Mouse (Mus musculus): ENCODE data around the gene Gse1. TPM values are rescaled to one million over a fixed set of nuclear protein-coding genes. Genes with fewer than 3 reads are reported as not detected.
A peak's percentile ranks its signal among the peaks of the same experiment; 100 is the strongest.

Gse1 gene
- polyA plus RNA-seq, 1 experiment from 2014 or later, result 17.8 TPM

DNA sequence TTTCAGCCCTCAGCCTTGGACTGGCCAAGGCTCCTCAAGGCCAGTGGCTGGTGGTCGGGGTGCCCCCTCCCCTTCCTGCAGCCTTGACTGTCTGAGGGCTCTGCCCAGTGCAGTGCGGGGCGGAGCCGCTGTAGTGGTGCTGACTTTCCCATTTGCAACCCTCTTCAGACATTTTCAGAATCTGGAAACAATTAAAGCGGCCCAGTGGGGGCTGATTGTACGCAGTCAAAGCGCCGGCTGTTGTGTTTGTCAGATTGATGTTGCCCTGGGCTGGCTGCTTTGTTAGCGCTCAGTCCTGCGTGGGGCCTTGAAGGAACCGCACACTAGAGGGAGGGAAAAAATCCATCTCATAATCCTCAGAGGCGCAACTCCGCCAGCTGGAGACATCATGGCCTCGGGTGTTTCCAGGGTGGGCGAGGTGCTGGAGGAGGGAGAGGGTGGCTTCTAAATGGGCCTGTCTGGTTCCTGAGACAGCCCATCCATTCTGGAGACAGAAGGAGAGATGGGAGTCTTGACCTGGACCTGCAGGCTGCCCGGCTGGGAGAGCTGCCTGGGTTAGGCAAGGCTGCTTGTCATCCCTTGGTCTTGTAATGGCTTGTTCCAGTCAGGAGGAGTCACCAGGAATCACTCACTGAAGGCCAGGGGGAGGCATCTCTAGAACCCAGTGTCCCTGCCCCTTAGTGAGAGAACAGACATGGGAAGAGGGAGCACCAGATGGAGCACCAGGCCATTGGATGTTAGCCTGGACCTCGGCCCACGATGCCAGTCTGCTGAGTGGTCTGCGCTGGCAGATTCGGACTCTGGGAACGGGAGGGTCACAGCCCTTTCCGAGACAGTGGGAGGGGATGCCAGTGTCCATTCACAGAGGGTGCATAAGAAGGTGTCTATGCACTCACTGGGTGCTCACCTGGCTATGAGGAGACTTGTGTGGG, 70.6 kb downstream of the Gse1 start:
- Histone ChIP-seq H3K9me3 (ENCODE audit: control insufficient read depth, low read length) (no peaks in the 10 kb centered on the region), H3K27ac (ENCODE audit: low read depth, low read length) (peak overlapping the region; percentile 95), H3K27me3 (ENCODE audit: control insufficient read depth, insufficient read depth, low read length) (0 out of 2 replicates have a peak, but pooled peaks cover under 1% of the 10 kb centered on the region), H3K9ac (ENCODE audit: low read depth, low read length) (0 out of 2 replicates have a peak overlapping the region, but pooled peaks have one; percentile 0), H3K36me3 (ENCODE audit: control insufficient read depth, insufficient read depth, low read length) (no peaks in the 10 kb centered on the region), H3K4me2 (replicated peaks; ENCODE audit: low read depth, low read length) (no peak overlapping the region; the same call in 1 of the 2 replicates), H3K4me3 (ENCODE audit: low read depth, low read length) (no peak overlapping the region), H3K4me1 (replicated peaks; ENCODE audit: control insufficient read depth, insufficient read depth, low read length) (peaks cover 53% of the 10 kb centered on the region)
- ATAC-seq (ENCODE audit: low FRiP score) (peak; percentile 55), DNase-seq (ENCODE audit: low spot score) (peak; percentile 76)
- WGBS, result 26% methylated on average over 22 of the region's 22 CpGs

- 1% methylated on average over 13 of the region's 13 CpGs for WGBS
- H3K27me3 ChIP-seq (ENCODE audit: control insufficient read depth, insufficient read depth, low read length), result 0 out of 2 replicates have a peak, but pooled peaks cover 2% of the 10 kb centered on the region
- H3K4me1 ChIP-seq (replicated peaks; ENCODE audit: control insufficient read depth, insufficient read depth, low read length), result peaks cover 48% of the 10 kb centered on the region
- ATAC-seq (ENCODE audit: low FRiP score), result no peak
- H3K9ac ChIP-seq (ENCODE audit: low read depth, low read length), result 0 out of 2 replicates have a peak overlapping the region, but pooled peaks have one; percentile 11
- no peak overlapping the region for H3K4me3 ChIP-seq (ENCODE audit: low read depth, low read length)
- no peak overlapping the region; the same call in 1 of the 2 replicates for H3K4me2 ChIP-seq (replicated peaks; ENCODE audit: low read depth, low read length)
- H3K27ac ChIP-seq (ENCODE audit: low read depth, low read length), result peak overlapping the region; percentile 56
- H3K9me3 ChIP-seq (ENCODE audit: control insufficient read depth, low read length), result no peaks in the 10 kb centered on the region
- no peaks in the 10 kb centered on the region for H3K36me3 ChIP-seq (ENCODE audit: control insufficient read depth, insufficient read depth, low read length)
- DNase-seq (ENCODE audit: low spot score), result peak; percentile 84
These were observed 72.4 kb downstream of the Gse1 start for GRCm38 (mm10) chr8:120300601-120301141.

- Histone ChIP-seq H3K27ac (ENCODE audit: low read depth, low read length) (peak overlapping the region; percentile 72), H3K4me2 (replicated peaks; ENCODE audit: low read depth, low read length) (no peak overlapping the region), H3K9ac (ENCODE audit: low read depth, low read length) (0 out of 2 replicates have a peak overlapping the region, but pooled peaks have one; percentile 11), H3K36me3 (ENCODE audit: control insufficient read depth, insufficient read depth, low read length) (no peaks in the 10 kb centered on the region), H3K4me1 (replicated peaks; ENCODE audit: control insufficient read depth, insufficient read depth, low read length) (peaks cover 39% of the 10 kb centered on the region), H3K27me3 (ENCODE audit: control insufficient read depth, insufficient read depth, low read length) (0 out of 2 replicates have a peak, but pooled peaks cover 2% of the 10 kb centered on the region), H3K9me3 (ENCODE audit: control insufficient read depth, low read length) (no peaks in the 10 kb centered on the region), H3K4me3 (ENCODE audit: low read depth, low read length) (no peak overlapping the region)
- 65% methylated on average over 11 of the region's 11 CpGs for WGBS
- no peak for DNase-seq (ENCODE audit: low spot score)
- no peak for ATAC-seq (ENCODE audit: low FRiP score)
These were observed 74.9 kb downstream of the Gse1 start for GRCm38 (mm10) chr8:120302941-120303675.

DNA sequence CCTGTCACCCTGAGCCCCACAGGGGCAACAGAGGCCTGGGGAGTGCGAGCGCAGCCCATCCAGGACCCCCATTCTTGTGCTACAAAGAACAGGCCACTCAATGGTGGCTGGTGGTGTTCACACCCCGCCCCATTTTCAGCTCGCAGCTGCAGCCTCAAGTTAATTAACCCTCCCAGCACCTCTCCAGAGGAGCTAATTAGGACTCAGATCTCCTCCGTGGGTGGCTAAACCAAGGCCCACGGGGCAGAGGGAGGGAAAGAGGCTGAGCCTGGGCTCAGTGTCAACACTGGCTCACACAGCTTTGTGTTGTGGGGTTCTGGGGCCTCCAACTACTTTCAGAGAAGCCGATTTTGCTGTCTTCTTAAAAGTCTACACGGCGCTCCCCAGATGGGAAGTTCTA, 75.8 kb downstream of the Gse1 start:
- DNase-seq (ENCODE audit: low spot score), result peak; percentile 49
- ATAC-seq (ENCODE audit: low FRiP score), result no peak
- 18% methylated on average over 9 of the region's 9 CpGs for WGBS
- H3K27ac ChIP-seq (ENCODE audit: low read depth, low read length), result peak overlapping the region; percentile 72
- 0 out of 2 replicates have a peak, but pooled peaks cover 2% of the 10 kb centered on the region for H3K27me3 ChIP-seq (ENCODE audit: control insufficient read depth, insufficient read depth, low read length)
- H3K4me1 ChIP-seq (replicated peaks; ENCODE audit: control insufficient read depth, insufficient read depth, low read length), result peaks cover 36% of the 10 kb centered on the region
- H3K4me2 ChIP-seq (replicated peaks; ENCODE audit: low read depth, low read length), result no peak overlapping the region
- peak overlapping the region; percentile 56 for H3K9ac ChIP-seq (ENCODE audit: low read depth, low read length)
- no peak overlapping the region for H3K4me3 ChIP-seq (ENCODE audit: low read depth, low read length)
- no peaks in the 10 kb centered on the region for H3K36me3 ChIP-seq (ENCODE audit: control insufficient read depth, insufficient read depth, low read length)
- no peaks in the 10 kb centered on the region for H3K9me3 ChIP-seq (ENCODE audit: control insufficient read depth, low read length)

DNA sequence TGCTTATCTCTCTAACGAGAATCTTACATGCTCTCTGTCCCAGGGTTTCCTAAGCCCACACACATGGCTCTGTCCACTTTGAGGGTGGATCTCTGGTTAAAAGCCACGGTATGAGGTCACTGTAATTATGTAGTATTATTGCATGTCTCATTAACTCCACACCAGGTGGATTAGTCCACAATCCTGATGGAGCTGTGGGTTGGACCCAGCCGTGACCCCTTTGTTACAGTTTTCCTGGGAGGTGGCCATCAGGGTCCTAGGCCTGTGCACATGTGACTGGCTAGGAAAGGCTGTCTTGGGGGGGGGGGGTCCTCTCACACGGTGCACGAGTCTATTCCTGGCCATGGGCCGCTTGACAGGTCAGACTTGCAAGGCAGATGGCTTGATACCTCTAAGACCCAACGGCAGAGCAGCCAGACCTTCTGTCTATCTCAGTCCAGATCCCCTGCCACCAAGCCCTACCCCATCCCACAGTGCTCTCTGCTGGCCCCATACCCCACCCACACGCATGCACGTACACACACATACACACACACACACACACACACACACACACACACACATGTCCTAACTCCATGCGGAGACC, 77.6 kb downstream of the Gse1 start:
- Histone ChIP-seq H3K9ac (ENCODE audit: low read depth, low read length) (no peak overlapping the region), H3K27ac (ENCODE audit: low read depth, low read length) (no peak overlapping the region), H3K4me1 (replicated peaks; ENCODE audit: control insufficient read depth, insufficient read depth, low read length) (peaks cover 38% of the 10 kb centered on the region), H3K27me3 (ENCODE audit: control insufficient read depth, insufficient read depth, low read length) (0 out of 2 replicates have a peak, but pooled peaks cover 2% of the 10 kb centered on the region), H3K4me3 (ENCODE audit: low read depth, low read length) (no peak overlapping the region), H3K4me2 (replicated peaks; ENCODE audit: low read depth, low read length) (no peak overlapping the region), H3K9me3 (ENCODE audit: control insufficient read depth, low read length) (no peaks in the 10 kb centered on the region), H3K36me3 (ENCODE audit: control insufficient read depth, insufficient read depth, low read length) (no peaks in the 10 kb centered on the region)
- DNase-seq (ENCODE audit: low spot score) (no peak), ATAC-seq (ENCODE audit: low FRiP score) (no peak)
- WGBS, result 76% methylated on average over 10 of the region's 10 CpGs

- DNase-seq (ENCODE audit: low spot score) (peak; percentile 70), ATAC-seq (ENCODE audit: low FRiP score) (peak; percentile 63; the same call in 1 of the 2 replicates)
- H3K9me3 ChIP-seq (ENCODE audit: control insufficient read depth, low read length), result no peaks in the 10 kb centered on the region
- H3K9ac ChIP-seq (ENCODE audit: low read depth, low read length), result no peak overlapping the region; the same call in 1 of the 2 replicates
- H3K4me3 ChIP-seq (ENCODE audit: low read depth, low read length), result no peak overlapping the region
- peak overlapping the region; percentile 75 for H3K27ac ChIP-seq (ENCODE audit: low read depth, low read length)
- H3K36me3 ChIP-seq (ENCODE audit: control insufficient read depth, insufficient read depth, low read length), result no peaks in the 10 kb centered on the region
- 0 out of 2 replicates have a peak, but pooled peaks cover 4% of the 10 kb centered on the region for H3K27me3 ChIP-seq (ENCODE audit: control insufficient read depth, insufficient read depth, low read length)
- 3% methylated on average over 16 of the region's 16 CpGs for WGBS
- no peak overlapping the region for H3K4me2 ChIP-seq (replicated peaks; ENCODE audit: low read depth, low read length)
- H3K4me1 ChIP-seq (replicated peaks; ENCODE audit: control insufficient read depth, insufficient read depth, low read length), result peaks cover 38% of the 10 kb centered on the region
These were observed 78.8 kb downstream of the Gse1 start for GRCm38 (mm10) chr8:120307103-120307502.

- H3K27me3 ChIP-seq (ENCODE audit: control insufficient read depth, insufficient read depth, low read length), result 0 out of 2 replicates have a peak, but pooled peaks cover 4% of the 10 kb centered on the region
- WGBS, result 39% methylated on average over 11 of the region's 11 CpGs
- no peak overlapping the region; the same call in 1 of the 2 replicates for H3K9ac ChIP-seq (ENCODE audit: low read depth, low read length)
- ATAC-seq (ENCODE audit: low FRiP score) (peak; percentile 19; the same call in 1 of the 2 replicates), DNase-seq (ENCODE audit: low spot score) (no peak)
- peaks cover 38% of the 10 kb centered on the region for H3K4me1 ChIP-seq (replicated peaks; ENCODE audit: control insufficient read depth, insufficient read depth, low read length)
- H3K9me3 ChIP-seq (ENCODE audit: control insufficient read depth, low read length), result no peaks in the 10 kb centered on the region
- H3K4me3 ChIP-seq (ENCODE audit: low read depth, low read length), result no peak overlapping the region
- no peaks in the 10 kb centered on the region for H3K36me3 ChIP-seq (ENCODE audit: control insufficient read depth, insufficient read depth, low read length)
- H3K4me2 ChIP-seq (replicated peaks; ENCODE audit: low read depth, low read length), result 0 out of 2 replicates have a peak overlapping the region, but pooled peaks have one; percentile 8
- peak overlapping the region; percentile 75 for H3K27ac ChIP-seq (ENCODE audit: low read depth, low read length)
These were observed 79.3 kb downstream of the Gse1 start for GRCm38 (mm10) chr8:120307528-120307927.

DNA sequence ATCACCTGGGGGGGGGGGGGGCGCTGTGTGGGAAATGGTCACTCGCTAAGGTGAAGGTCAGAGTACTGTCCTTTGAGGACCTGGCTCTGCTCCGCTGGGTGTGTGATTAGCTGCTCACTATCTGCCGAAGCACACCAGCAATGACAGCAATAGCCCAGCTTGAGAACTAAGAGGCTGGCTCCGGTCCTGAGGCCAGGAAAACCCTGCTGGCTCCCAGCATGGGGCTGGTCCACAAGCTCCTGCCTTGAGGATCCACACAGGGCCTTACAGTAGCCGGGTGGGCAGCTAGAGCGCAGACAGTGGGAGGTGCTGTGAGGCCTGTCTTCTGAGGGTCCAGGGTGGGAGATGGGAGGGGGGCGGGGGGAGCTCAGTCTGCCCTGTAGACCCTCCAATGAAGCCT, 79.9 kb downstream of the Gse1 start:
- Histone ChIP-seq H3K27ac (ENCODE audit: low read depth, low read length) (peak overlapping the region; percentile 67), H3K4me2 (replicated peaks; ENCODE audit: low read depth, low read length) (no peak overlapping the region), H3K9me3 (ENCODE audit: control insufficient read depth, low read length) (no peaks in the 10 kb centered on the region), H3K9ac (ENCODE audit: low read depth, low read length) (no peak overlapping the region), H3K36me3 (ENCODE audit: control insufficient read depth, insufficient read depth, low read length) (no peaks in the 10 kb centered on the region), H3K27me3 (ENCODE audit: control insufficient read depth, insufficient read depth, low read length) (0 out of 2 replicates have a peak, but pooled peaks cover 4% of the 10 kb centered on the region), H3K4me3 (ENCODE audit: low read depth, low read length) (no peak overlapping the region), H3K4me1 (replicated peaks; ENCODE audit: control insufficient read depth, insufficient read depth, low read length) (peaks cover 38% of the 10 kb centered on the region)
- DNase-seq (ENCODE audit: low spot score) (no peak), ATAC-seq (ENCODE audit: low FRiP score) (no peak)
- WGBS, result 32% methylated on average over 8 of the region's 8 CpGs

Data from hindbrain, embryonic 11.5 days (tissue).